Mouse (Mus musculus) splenic B cell, adult 2 months (primary cell): ENCODE data around the gene Celf5.

Experiments
- DNase-seq: peaks from one replicate; pipeline ENCODE4 v3.0.0-alpha.2; 2011; ENCODE audit warnings: low read depth, low spot score
- H3K27me3 ChIP-seq: 2 replicates; pipeline ENCODE4 v1.6.1; 2012; ENCODE audit warnings: mild to moderate bottlenecking, low read length, moderate library complexity, mixed read lengths; ENCODE audit not compliant: control insufficient read depth, poor library complexity, insufficient read depth, severe bottlenecking
- H3K36me3 ChIP-seq: 2 replicates; pipeline ENCODE4 v1.6.1; 2012; ENCODE audit warnings: mild to moderate bottlenecking, low read length, moderate library complexity, mixed read lengths; ENCODE audit not compliant: control insufficient read depth, poor library complexity, insufficient read depth, severe bottlenecking

Gene Celf5

GRCm38 (mm10) chr10:81482533-81482889 is at the start of gene Celf5:
TSS of gene Celf5 (minus strand) at chr10:81482709.
- peaks cover 5% of the 10 kb centered on the region for H3K36me3 ChIP-seq
- no peaks in the 10 kb centered on the region; the same call in 1 of the 2 replicates for H3K27me3 ChIP-seq
- peak; percentile 66 for DNase-seq

GRCm38 (mm10) chr10:81526779-81527178 is 44.3 kb upstream of the Celf5 start:
- peak; percentile 93 for DNase-seq
- Histone ChIP-seq H3K27me3 (no peaks in the 10 kb centered on the region), H3K36me3 (0 out of 2 replicates have a peak, but pooled peaks cover 1% of the 10 kb centered on the region)

- no peak for DNase-seq
Measured at GRCm38 (mm10) chr10:81525017-81525694, 42.6 kb upstream of the Celf5 start.

GRCm38 (mm10) chr10:81524051-81524605 is 41.6 kb upstream of the Celf5 start, which contains the start of gene Gna15:
TSS of gene Gna15 (minus strand) at chr10:81524225.
- no peaks in the 10 kb centered on the region for H3K36me3 ChIP-seq
- H3K27me3 ChIP-seq, result no peaks in the 10 kb centered on the region
- DNase-seq, result peak; percentile 58

More at GRCm38 (mm10) chr10:81525017-81525694, 42.6 kb upstream of the Celf5 start:
- Histone ChIP-seq H3K36me3 (no peaks in the 10 kb centered on the region), H3K27me3 (no peaks in the 10 kb centered on the region)

- Histone ChIP-seq H3K36me3 (no peaks in the 10 kb centered on the region), H3K27me3 (no peaks in the 10 kb centered on the region)
- peak; percentile 32 for DNase-seq
Measured at GRCm38 (mm10) chr10:81523570-81523969, 41.1 kb upstream of the Celf5 start.

GRCm38 (mm10) chr10:81523142-81523541 is 40.6 kb upstream of the Celf5 start:
- Histone ChIP-seq H3K36me3 (no peaks in the 10 kb centered on the region), H3K27me3 (no peaks in the 10 kb centered on the region)
- DNase-seq, result no peak

GRCm38 (mm10) chr10:81519978-81520365 is 37.5 kb upstream of the Celf5 start:
- Histone ChIP-seq H3K27me3 (no peaks in the 10 kb centered on the region), H3K36me3 (no peaks in the 10 kb centered on the region)
- no peak for DNase-seq

- no peaks in the 10 kb centered on the region for H3K36me3 ChIP-seq
Measured at GRCm38 (mm10) chr10:81519227-81519977, 36.9 kb upstream of the Celf5 start.

GRCm38 (mm10) chr10:81518546-81518945 is 36.0 kb upstream of the Celf5 start:
- peak; percentile 83 for DNase-seq
- H3K36me3 ChIP-seq, result peaks cover 4% of the 10 kb centered on the region
- no peaks in the 10 kb centered on the region for H3K27me3 ChIP-seq

More at GRCm38 (mm10) chr10:81519227-81519977, 36.9 kb upstream of the Celf5 start:
- H3K27me3 ChIP-seq, result no peaks in the 10 kb centered on the region
- DNase-seq, result peak; percentile 73

- Histone ChIP-seq H3K36me3 (peaks cover 4% of the 10 kb centered on the region), H3K27me3 (no peaks in the 10 kb centered on the region)
- peak; percentile 80 for DNase-seq
Measured at GRCm38 (mm10) chr10:81517227-81517626, 34.7 kb upstream of the Celf5 start.

- no peaks in the 10 kb centered on the region for H3K27me3 ChIP-seq
- no peak for DNase-seq
- peaks cover 4% of the 10 kb centered on the region for H3K36me3 ChIP-seq
Measured at GRCm38 (mm10) chr10:81513798-81514197, 31.3 kb upstream of the Celf5 start.

- H3K36me3 ChIP-seq, result peaks cover 4% of the 10 kb centered on the region
- no peak for DNase-seq
Measured at GRCm38 (mm10) chr10:81510246-81510810, 27.8 kb upstream of the Celf5 start.

GRCm38 (mm10) chr10:81507691-81508489 is 25.4 kb upstream of the Celf5 start:
- no peak for DNase-seq
- no peaks in the 10 kb centered on the region for H3K27me3 ChIP-seq
- H3K36me3 ChIP-seq, result peaks cover 1% of the 10 kb centered on the region

More at GRCm38 (mm10) chr10:81510246-81510810, 27.8 kb upstream of the Celf5 start:
- H3K27me3 ChIP-seq, result no peaks in the 10 kb centered on the region

GRCm38 (mm10) chr10:81507095-81507494 is 24.6 kb upstream of the Celf5 start:
- H3K36me3 ChIP-seq, result peaks cover 1% of the 10 kb centered on the region
- H3K27me3 ChIP-seq, result no peaks in the 10 kb centered on the region
- no peak for DNase-seq
